Comparison of ENCODE assay signal across 25 mouse cellular contexts in the genomic region with DNA sequence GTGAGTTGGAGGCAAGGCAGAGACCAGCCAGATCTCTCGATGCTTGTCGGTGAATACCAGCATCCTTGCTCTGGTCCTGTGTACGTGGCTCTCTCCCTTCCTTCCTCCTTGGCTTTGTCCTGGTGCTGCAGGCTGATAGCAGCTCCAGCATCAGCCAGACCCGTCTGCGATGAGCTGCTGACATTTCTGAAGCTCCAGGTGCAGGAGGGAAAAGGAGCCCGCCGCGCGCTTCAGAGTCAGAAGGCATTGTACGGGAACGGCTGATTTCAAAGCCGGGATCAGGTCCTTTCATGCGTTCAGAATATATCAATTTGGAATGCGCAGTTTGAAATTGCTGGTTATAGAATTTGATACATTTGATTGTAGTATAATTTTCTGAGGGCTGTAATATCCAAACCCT. TPM values are rescaled to one million over a fixed set of nuclear protein-coding genes. Genes with fewer than 3 reads are reported as not detected.
DNase-seq lines count a peak whose midpoint lies in the region; ATAC-seq lines count a peak whose summit lies in the region.
"Had no signal": no experiment of that assay in that cellular context is flagged by ENCODE, and none has a peak within 500 bp of the region (broad histone marks: within the 10 kb centered on the region; RNA-seq: fewer than 3 reads in every experiment).

No protein-coding gene starts in this region.

- no peaks in the 10 kb centered on the region for H3K36me3 ChIP-seq in forebrain, embryonic 13.5 days (ENCODE audit: poor library complexity, severe bottlenecking)
- no peaks in the 10 kb centered on the region for H3K36me3 ChIP-seq in forebrain, embryonic 11.5 days (ENCODE audit: control insufficient read depth, insufficient read depth, low read length)
- H3K36me3 ChIP-seq in midbrain, embryonic 16.5 days (ENCODE audit: control insufficient read depth, insufficient read depth, low read length), result no peaks in the 10 kb centered on the region
- H3K36me3 ChIP-seq in midbrain, embryonic 13.5 days, result no peaks in the 10 kb centered on the region
- H3K36me3 ChIP-seq in forebrain, embryonic 16.5 days (ENCODE audit: control insufficient read depth, insufficient read depth), result no peaks in the 10 kb centered on the region
- H3K36me3 ChIP-seq: embryonic facial prominence, embryonic 13.5 days; heart, embryonic 15.5 days; hindbrain, embryonic 15.5 days had no signal

- peak overlapping the region; percentile 59 for H3K27ac ChIP-seq in forebrain, embryonic 13.5 days
- no peak overlapping the region for H3K27ac ChIP-seq in forebrain, embryonic 11.5 days (ENCODE audit: low read depth, low read length)
- peak overlapping the region; percentile 2; the same call in 1 of the 2 replicates for H3K27ac ChIP-seq in midbrain, embryonic 16.5 days (ENCODE audit: low read length)
- H3K27ac ChIP-seq in midbrain, embryonic 13.5 days, result no peak overlapping the region
- H3K27ac ChIP-seq in forebrain, embryonic 16.5 days (ENCODE audit: low read length), result peak overlapping the region; percentile 37; the same call in 1 of the 2 replicates
- H3K27ac ChIP-seq: embryonic facial prominence, embryonic 13.5 days; heart, adult 2 months; heart, embryonic 15.5 days; hindbrain, embryonic 15.5 days had no signal

- H3K4me3 ChIP-seq in forebrain, embryonic 13.5 days, result no peak overlapping the region
- H3K4me3 ChIP-seq in forebrain, embryonic 11.5 days (ENCODE audit: low read depth, low read length), result no peak overlapping the region
- H3K4me3 ChIP-seq in midbrain, embryonic 16.5 days (ENCODE audit: low read depth, low read length), result no peak overlapping the region
- no peak overlapping the region for H3K4me3 ChIP-seq in midbrain, embryonic 13.5 days (replicated peaks)
- no peak overlapping the region for H3K4me3 ChIP-seq in forebrain, embryonic 16.5 days (replicated peaks; ENCODE audit: low read length)
- H3K4me3 ChIP-seq: embryonic facial prominence, embryonic 13.5 days; heart, adult 2 months; heart, embryonic 15.5 days; hindbrain, embryonic 15.5 days had no signal

- 0 out of 2 replicates have a peak, but pooled peaks have one; percentile 20 for ATAC-seq in forebrain, embryonic 13.5 days
- ATAC-seq in forebrain, embryonic 11.5 days (replicated peaks; ENCODE audit: low FRiP score), result no peak
- 0 out of 2 replicates have a peak, but pooled peaks have one; percentile 29 for ATAC-seq in midbrain, embryonic 16.5 days
- ATAC-seq in midbrain, embryonic 13.5 days, result no peak
- 0 out of 2 replicates have a peak, but pooled peaks have one; percentile 21 for ATAC-seq in forebrain, embryonic 16.5 days
- ATAC-seq: intestine, embryonic 16.5 days had no signal

- peaks cover 44% of the 10 kb centered on the region for H3K4me1 ChIP-seq in forebrain, embryonic 13.5 days
- H3K4me1 ChIP-seq in forebrain, embryonic 11.5 days (replicated peaks; ENCODE audit: control insufficient read depth, insufficient read depth, low read length), result no peaks in the 10 kb centered on the region
- H3K4me1 ChIP-seq in midbrain, embryonic 16.5 days (ENCODE audit: control insufficient read depth, insufficient read depth, low read length), result peaks cover 11% of the 10 kb centered on the region
- H3K4me1 ChIP-seq in midbrain, embryonic 13.5 days (replicated peaks), result peaks cover 29% of the 10 kb centered on the region
- peaks cover 28% of the 10 kb centered on the region for H3K4me1 ChIP-seq in forebrain, embryonic 16.5 days (replicated peaks; ENCODE audit: control insufficient read depth, insufficient read depth, low read length)
- H3K4me1 ChIP-seq: embryonic facial prominence, embryonic 13.5 days; heart, embryonic 15.5 days had no signal

- whole genome bisulfite sequencing in forebrain, embryonic 13.5 days, result 51% methylated on average over 14 of the region's 14 CpGs
- WGBS in forebrain, embryonic 11.5 days, result 59% methylated on average over 14 of the region's 14 CpGs
- 24% methylated on average over 14 of the region's 14 CpGs for whole genome bisulfite sequencing in midbrain, embryonic 16.5 days
- 40% methylated on average over 14 of the region's 14 CpGs for WGBS in midbrain, embryonic 13.5 days
- WGBS in forebrain, embryonic 16.5 days, result 45% methylated on average over 14 of the region's 14 CpGs

- H3K9ac ChIP-seq in forebrain, embryonic 13.5 days, result no peak overlapping the region
- no peak overlapping the region for H3K9ac ChIP-seq in forebrain, embryonic 11.5 days (ENCODE audit: low read length)
- no peak overlapping the region for H3K9ac ChIP-seq in midbrain, embryonic 16.5 days (ENCODE audit: low read depth, low read length)
- no peak overlapping the region for H3K9ac ChIP-seq in midbrain, embryonic 13.5 days (replicated peaks)
- H3K9ac ChIP-seq in forebrain, embryonic 16.5 days (replicated peaks; ENCODE audit: low read depth, low read length), result peak overlapping the region; percentile 38; the same call in 1 of the 2 replicates
- H3K9ac ChIP-seq: embryonic facial prominence, embryonic 13.5 days; heart, embryonic 15.5 days; hindbrain, embryonic 15.5 days had no signal

- DNase-seq in forebrain, embryonic 11.5 days (ENCODE audit: low spot score), result no peak
- DNase-seq in layer of hippocampus, postnatal 14 days (ENCODE audit: low spot score in 2 of 2), result no peak
- DNase-seq: adrenal gland, adult 8-10 months; adrenal gland, postnatal 36 days; cerebellum, adult 11 months; cerebellum, adult 8-10 months; cerebellum, postnatal 14 days; embryo, embryonic 11 days; gastrocnemius, postnatal 14 days; heart, adult 2 months; heart, postnatal 14 days had no signal

- H3K9me3 ChIP-seq in forebrain, embryonic 13.5 days (replicated peaks), result no peaks in the 10 kb centered on the region
- H3K9me3 ChIP-seq in forebrain, embryonic 11.5 days (ENCODE audit: control insufficient read depth, low read length), result no peaks in the 10 kb centered on the region
- no peaks in the 10 kb centered on the region; the same call in 1 of the 2 replicates for H3K9me3 ChIP-seq in midbrain, embryonic 16.5 days (replicated peaks; ENCODE audit: control insufficient read depth, low read length, poor library complexity, severe bottlenecking)
- no peaks in the 10 kb centered on the region for H3K9me3 ChIP-seq in midbrain, embryonic 13.5 days
- no peaks in the 10 kb centered on the region for H3K9me3 ChIP-seq in forebrain, embryonic 16.5 days (ENCODE audit: control insufficient read depth, low read length)
- H3K9me3 ChIP-seq: embryonic facial prominence, embryonic 13.5 days; heart, embryonic 15.5 days; hindbrain, embryonic 15.5 days had no signal

- no peak overlapping the region for H3K4me2 ChIP-seq in forebrain, embryonic 13.5 days
- no peak overlapping the region for H3K4me2 ChIP-seq in forebrain, embryonic 11.5 days (ENCODE audit: low read depth, low read length, severe bottlenecking)
- H3K4me2 ChIP-seq in midbrain, embryonic 16.5 days (ENCODE audit: low read length), result no peak overlapping the region; the same call in 1 of the 2 replicates
- H3K4me2 ChIP-seq in midbrain, embryonic 13.5 days (replicated peaks), result no peak overlapping the region
- H3K4me2 ChIP-seq in forebrain, embryonic 16.5 days (ENCODE audit: low read length), result no peak overlapping the region
- H3K4me2 ChIP-seq: embryonic facial prominence, embryonic 13.5 days; heart, embryonic 11.5 days; heart, embryonic 15.5 days; hindbrain, embryonic 15.5 days had no signal

- H3K27me3 ChIP-seq in forebrain, embryonic 13.5 days, result peaks cover 24% of the 10 kb centered on the region
- peaks cover 4% of the 10 kb centered on the region; the same call in 1 of the 2 replicates for H3K27me3 ChIP-seq in forebrain, embryonic 11.5 days (ENCODE audit: control insufficient read depth, insufficient read depth, low read length)
- H3K27me3 ChIP-seq in midbrain, embryonic 16.5 days (ENCODE audit: control insufficient read depth, insufficient read depth, low read depth, low read length), result peaks cover 11% of the 10 kb centered on the region
- peaks cover 78% of the 10 kb centered on the region for H3K27me3 ChIP-seq in midbrain, embryonic 13.5 days
- H3K27me3 ChIP-seq in forebrain, embryonic 16.5 days (replicated peaks; ENCODE audit: control insufficient read depth, insufficient read depth, low read length), result no peaks in the 10 kb centered on the region

RNA-seq across cellular contexts. Expression of gene A230072I06Rik, which starts 23.4 kb away (rescaled TPM):
- 0.21 and 0.28 TPM in 2 replicates for polyA plus RNA-seq in forebrain, embryonic 13.5 days (2015; fragmentation: Nextera tagmentation; extraction: Ambion mirVana)
- polyA plus RNA-seq in forebrain, embryonic 11.5 days (2014; fragmentation: Nextera tagmentation; extraction: Ambion mirVana), result not detected in 2 replicates
- polyA plus RNA-seq in midbrain, embryonic 16.5 days (2015; fragmentation: Nextera tagmentation; extraction: Ambion mirVana), result 0.11 TPM in 1 of 2 replicates, not detected in the other
- polyA plus RNA-seq in midbrain, embryonic 13.5 days (2015; fragmentation: Nextera tagmentation; extraction: Ambion mirVana), result 0.13 TPM in 1 of 2 replicates, not detected in the other
- 0.17 and 0.77 TPM in 2 replicates for polyA plus RNA-seq in forebrain, embryonic 16.5 days (2015; fragmentation: Nextera tagmentation; extraction: Ambion mirVana)
- under 1 TPM in 1 of 2 experiments, not detected in 1; 0.26 TPM for total RNA-seq in layer of hippocampus, postnatal 14 days (2021)
- total RNA-seq: adrenal gland, adult 8-10 months; adrenal gland, postnatal 36 days; CH12.LX; common myeloid progenitor, adult 5-6 weeks; gastrocnemius, adult 18-20 months; gastrocnemius, postnatal 14 days; heart, adult 2 months; heart, postnatal 14 days; hematopoietic stem cell, adult 5-6 weeks had no signal
- polyA plus RNA-seq: embryonic facial prominence, embryonic 13.5 days; gonadal fat pad, adult 2 months; heart, adult 2 months; heart, embryonic 11.5 days; heart, embryonic 15.5 days; intestine, embryonic 16.5 days had no signal

Comparison
In these comparisons a context has a peak if more than half of its experiments do, and no peak if none do; other contexts are left out.
1. ATAC-seq: peak in forebrain, embryonic 13.5 days (single experiment), midbrain, embryonic 16.5 days (single experiment) and forebrain, embryonic 16.5 days (single experiment); none in forebrain, embryonic 11.5 days (single experiment) and midbrain, embryonic 13.5 days (single experiment).
2. H3K27ac ChIP-seq: peak in forebrain, embryonic 13.5 days (single experiment), midbrain, embryonic 16.5 days (single experiment) and forebrain, embryonic 16.5 days (single experiment); none in forebrain, embryonic 11.5 days (single experiment) and midbrain, embryonic 13.5 days (single experiment).